Mouse (Mus musculus) liver, embryonic 16.5 days (tissue): ENCODE results near the gene Lag3. TPM values are rescaled to one million over a fixed set of nuclear protein-coding genes. Genes with fewer than 3 reads are reported as not detected.

ENCODE experiments used
- ATAC-seq: fragments of 200-750 bp; cut with Nextera tagmentation; 2 replicates; pipeline ENCODE4 v1.8.0; 2017; ENCODE audit warnings: low read depth, mild to moderate bottlenecking, moderate number of reproducible peaks, moderate library complexity
- H3K27ac ChIP-seq: fragments of 300-500 bp; sonication (generic); 2 replicates; pipeline ENCODE4 v1.5.1; 2014; ENCODE audit warnings: mild to moderate bottlenecking, low read length
- H3K27me3 ChIP-seq: fragments of 300-500 bp; sonication (generic); 2 replicates; pipeline ENCODE4 v1.6.1; 2014; ENCODE audit warnings: low read depth, low read length, mixed read lengths; ENCODE audit not compliant: control insufficient read depth, insufficient read depth
- H3K36me3 ChIP-seq: fragments of 300-500 bp; sonication (generic); 2 replicates; pipeline ENCODE4 v1.6.1; 2014; ENCODE audit warnings: mild to moderate bottlenecking; ENCODE audit not compliant: control insufficient read depth, insufficient read depth
- H3K4me1 ChIP-seq: fragments of 300-500 bp; sonication (generic); 2 replicates; pipeline ENCODE4 v1.6.1; 2014; ENCODE audit warnings: low read depth, low read length, mixed read lengths; ENCODE audit not compliant: control insufficient read depth
- H3K4me2 ChIP-seq: fragments of 300-500 bp; sonication (generic); 2 replicates; pipeline ENCODE4 v1.6.1; 2014; ENCODE audit warnings: low read depth, low read length, mixed read lengths
- H3K4me3 ChIP-seq: fragments of 300-500 bp; sonication (generic); 2 replicates; pipeline ENCODE4 v1.5.1; 2014; ENCODE audit warnings: low read depth, mild to moderate bottlenecking, low read length
- H3K9ac ChIP-seq: fragments of 300-500 bp; sonication (generic); 2 replicates; pipeline ENCODE4 v1.6.1; 2014; ENCODE audit warnings: low read depth, low read length
- H3K9me3 ChIP-seq: fragments of 300-500 bp; sonication (generic); replicated peaks from 2 replicates; pipeline ENCODE4 v1.6.1; 2016; ENCODE audit warnings: low read length; ENCODE audit not compliant: control insufficient read depth
- WGBS: fragments of 180-500 bp; shearing (Covaris S2); extraction: QIAGEN DNeasy Blood & Tissue Kit; methylation state at CpG from one replicate; pipeline ENCODE4 v1.1.7; 2014; ENCODE audit not compliant: insufficient replicate concordance; 5-methylcytosine and 5-hydroxymethylcytosine counted together
- polyA plus RNA-seq: library from polyadenylated mRNA; unstranded; fragments of >200 nt; fragmentation: Nextera tagmentation; extraction: Ambion mirVana; gene quantifications from 2 replicates; pipeline ENCODE4 v1.2.1, GENCODE M21; 2015

The Lag3 gene
- 0.12 and 0.15 TPM in 2 replicates for polyA plus RNA-seq

DNA sequence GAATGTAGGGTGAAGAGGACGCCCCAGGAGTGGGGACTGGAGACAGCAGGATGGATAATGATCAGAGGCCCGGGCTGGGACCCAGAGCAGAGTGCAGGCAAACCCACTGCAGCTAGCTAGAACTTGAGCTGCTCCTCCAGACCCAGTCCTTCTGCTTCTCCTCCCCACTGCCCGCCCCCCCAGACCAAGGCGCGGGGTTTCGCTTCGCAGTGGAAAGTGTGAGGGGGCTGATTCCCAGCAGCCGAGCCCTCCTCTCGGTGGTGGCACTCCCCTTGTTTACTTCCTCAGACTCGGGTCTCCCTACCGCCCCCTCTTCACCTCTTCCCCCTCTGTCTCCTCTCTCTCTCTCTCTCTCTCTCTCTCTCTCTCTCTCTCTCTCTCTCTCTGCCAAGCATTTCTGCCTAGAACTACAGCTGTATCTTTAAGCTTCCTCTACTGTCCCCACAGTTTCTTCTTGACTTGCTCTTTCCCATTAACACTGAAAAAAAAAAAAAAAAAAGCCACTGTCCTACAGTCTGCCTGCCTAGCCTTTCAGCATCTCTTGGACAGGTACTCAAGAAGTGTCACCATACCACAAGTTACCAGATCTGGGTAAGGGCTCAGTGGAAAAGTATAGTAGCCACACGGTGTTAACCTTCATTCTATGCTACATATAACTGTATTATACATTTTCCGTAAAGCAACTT lies at the start of gene Lag3:
Lag3 (minus strand) TSS at position 173 of the 686 bp plus-strand sequence.
- ATAC-seq = no peak
- WGBS = 17% methylated on average over 12 of the region's 13 CpGs
- H3K27ac ChIP-seq = no peak within 1 kb of the TSS
- no peak within 1 kb of the TSS for H3K4me2 ChIP-seq
- peaks cover 45% of the 10 kb centered on the region for H3K27me3 ChIP-seq
- no peaks in the 10 kb centered on the region for H3K9me3 ChIP-seq
- no peaks in the 10 kb centered on the region for H3K36me3 ChIP-seq
- no peak within 1 kb of the TSS for H3K4me3 ChIP-seq
- H3K9ac ChIP-seq = no peak within 1 kb of the TSS
- H3K4me1 ChIP-seq = peaks cover 7% of the 10 kb centered on the region

GRCm38 (mm10) chr6:124961021-124961420 lies 49.5 kb upstream of the Lag3 start:
- Histone ChIP-seq H3K9me3 (no peaks in the 10 kb centered on the region), H3K27ac (no peak overlapping the region), H3K36me3 (no peaks in the 10 kb centered on the region; the same call in 1 of the 2 replicates), H3K4me2 (no peak overlapping the region), H3K4me1 (peaks cover 12% of the 10 kb centered on the region), H3K9ac (no peak overlapping the region), H3K27me3 (no peaks in the 10 kb centered on the region), H3K4me3 (no peak overlapping the region)
- ATAC-seq = no peak
- WGBS = 89% methylated on average over 12 of the region's 12 CpGs

GRCm38 (mm10) chr6:124959960-124960359 lies 48.5 kb upstream of the Lag3 start:
- H3K36me3 ChIP-seq = no peaks in the 10 kb centered on the region; the same call in 1 of the 2 replicates
- no peak overlapping the region for H3K4me2 ChIP-seq
- no peak for ATAC-seq
- H3K9ac ChIP-seq = no peak overlapping the region
- H3K4me1 ChIP-seq = peaks cover 7% of the 10 kb centered on the region
- H3K27me3 ChIP-seq = no peaks in the 10 kb centered on the region
- no peak overlapping the region for H3K27ac ChIP-seq
- WGBS = 79% methylated on average over 13 of the region's 13 CpGs
- H3K9me3 ChIP-seq = no peaks in the 10 kb centered on the region
- no peak overlapping the region for H3K4me3 ChIP-seq

DNA sequence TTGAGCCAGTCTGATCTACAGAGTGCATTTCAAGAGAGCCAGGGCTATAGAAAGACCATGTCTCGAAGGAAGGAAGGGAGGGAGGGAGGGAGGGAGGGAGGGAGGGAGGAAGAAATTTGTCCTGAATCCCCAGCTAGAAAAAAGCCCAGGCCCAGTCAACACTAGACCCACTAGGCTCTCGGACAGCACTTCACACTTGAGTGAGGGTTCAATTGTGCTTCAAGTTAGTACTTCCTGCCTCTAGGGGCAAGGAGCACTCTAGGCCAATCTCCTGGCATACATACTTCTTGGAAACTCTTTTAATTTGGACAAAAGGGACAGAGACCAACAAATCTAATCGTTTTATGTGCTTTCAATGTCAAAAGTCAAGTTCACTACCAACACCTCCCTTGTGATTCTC lies 46.6 kb upstream of the Lag3 start:
- H3K9ac ChIP-seq = no peak overlapping the region
- no peak overlapping the region for H3K4me2 ChIP-seq
- 64% methylated on average over 3 of the region's 3 CpGs for WGBS
- H3K4me3 ChIP-seq = no peak overlapping the region
- no peaks in the 10 kb centered on the region for H3K27me3 ChIP-seq
- no peaks in the 10 kb centered on the region; the same call in 1 of the 2 replicates for H3K36me3 ChIP-seq
- H3K4me1 ChIP-seq = no peaks in the 10 kb centered on the region
- no peak overlapping the region for H3K27ac ChIP-seq
- no peaks in the 10 kb centered on the region for H3K9me3 ChIP-seq
- no peak for ATAC-seq

DNA sequence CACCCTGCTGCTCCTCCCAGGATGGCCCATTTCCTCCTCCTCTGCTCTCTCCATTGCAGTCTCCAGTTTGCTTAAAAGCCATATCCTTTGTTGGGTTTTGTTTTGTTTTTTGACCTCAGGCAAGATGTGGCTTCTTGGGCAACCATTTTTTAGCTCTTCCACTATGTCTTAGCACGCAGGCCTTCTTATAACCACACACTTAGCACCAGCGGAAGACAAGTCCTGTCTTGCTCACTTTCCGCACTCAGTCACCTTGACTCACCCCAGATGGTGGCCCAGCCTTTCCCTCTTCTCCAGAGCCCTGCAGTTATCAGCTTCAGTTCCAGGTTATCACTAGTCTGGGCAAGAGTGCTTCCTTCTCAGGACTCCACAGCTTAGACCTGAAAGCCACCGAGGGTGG lies 43.7 kb upstream of the Lag3 start:
- WGBS = 73% methylated on average over 4 of the region's 4 CpGs
- no peaks in the 10 kb centered on the region; the same call in 1 of the 2 replicates for H3K36me3 ChIP-seq
- no peak overlapping the region for H3K9ac ChIP-seq
- H3K27ac ChIP-seq = no peak overlapping the region
- no peaks in the 10 kb centered on the region for H3K9me3 ChIP-seq
- H3K4me2 ChIP-seq = no peak overlapping the region
- H3K4me1 ChIP-seq = no peaks in the 10 kb centered on the region
- no peak overlapping the region for H3K4me3 ChIP-seq
- no peaks in the 10 kb centered on the region for H3K27me3 ChIP-seq
- ATAC-seq = no peak

DNA sequence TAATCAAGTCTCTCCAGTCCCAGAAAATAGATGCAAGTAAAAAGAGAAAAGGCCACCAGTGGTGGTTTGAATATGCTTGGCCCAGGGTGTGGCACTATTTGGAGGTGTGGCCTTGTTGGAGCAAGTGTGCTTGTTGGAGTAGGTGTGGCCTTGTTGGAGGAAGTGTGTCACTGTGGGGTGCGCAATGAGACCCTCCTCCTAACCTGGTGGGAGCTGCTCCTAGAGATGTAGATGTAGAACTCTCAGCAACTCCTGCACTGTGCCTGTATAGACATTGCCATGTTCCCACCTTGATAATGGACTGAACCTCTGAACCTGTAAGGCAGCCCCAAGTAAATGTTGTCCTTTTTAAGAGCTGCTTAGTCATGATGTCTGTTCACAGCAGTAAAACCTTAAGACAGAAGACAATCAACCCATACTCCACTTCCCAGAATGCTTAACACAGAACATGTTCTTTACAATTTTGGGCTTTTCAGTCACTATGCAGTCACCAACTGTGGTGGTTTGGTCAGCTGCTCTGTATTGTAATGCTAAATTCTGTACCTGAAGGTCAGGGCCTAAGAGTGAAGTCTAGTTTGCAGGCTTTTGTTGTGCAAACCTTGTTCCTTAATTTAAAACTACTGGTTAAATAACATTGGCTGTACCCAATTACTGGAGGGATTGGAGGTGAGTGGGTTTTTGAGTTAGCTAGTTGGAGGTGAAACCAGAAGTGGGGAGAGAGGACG lies 42.6 kb upstream of the Lag3 start:
- no peak for ATAC-seq
- H3K27me3 ChIP-seq = no peaks in the 10 kb centered on the region
- no peak overlapping the region for H3K27ac ChIP-seq
- 75% methylated on average over 2 of the region's 2 CpGs for WGBS
- H3K36me3 ChIP-seq = no peaks in the 10 kb centered on the region; the same call in 1 of the 2 replicates
- H3K4me3 ChIP-seq = no peak overlapping the region
- H3K9ac ChIP-seq = no peak overlapping the region
- H3K4me1 ChIP-seq = no peaks in the 10 kb centered on the region
- no peak overlapping the region for H3K4me2 ChIP-seq
- H3K9me3 ChIP-seq = no peaks in the 10 kb centered on the region

DNA sequence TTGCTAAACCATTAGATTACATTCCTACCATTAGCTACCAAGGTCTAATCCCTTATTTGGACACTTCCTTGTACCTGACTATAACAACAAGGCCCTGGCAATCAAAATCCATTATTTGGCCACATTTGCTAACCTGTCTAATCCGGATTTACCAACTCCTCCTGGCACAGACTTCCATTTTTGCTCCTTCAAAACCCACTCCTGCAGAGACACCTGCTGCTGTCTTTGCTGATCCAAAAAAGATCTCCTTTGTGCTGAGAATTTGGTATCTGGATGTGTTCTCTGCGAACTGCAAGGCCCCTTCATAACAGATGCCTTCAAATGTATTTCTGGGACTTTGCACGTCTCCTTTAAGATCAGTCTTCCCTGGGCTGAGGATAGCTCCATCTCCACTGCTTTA lies 32.0 kb upstream of the Lag3 start:
- Histone ChIP-seq H3K27me3 (no peaks in the 10 kb centered on the region), H3K36me3 (no peaks in the 10 kb centered on the region), H3K4me2 (no peak overlapping the region), H3K9me3 (no peaks in the 10 kb centered on the region), H3K4me3 (no peak overlapping the region), H3K27ac (no peak overlapping the region), H3K4me1 (no peaks in the 10 kb centered on the region), H3K9ac (no peak overlapping the region)
- 70% methylated on average over 3 of the region's 3 CpGs for WGBS
- ATAC-seq = no peak

- Histone ChIP-seq H3K9ac (no peak overlapping the region), H3K4me3 (no peak overlapping the region), H3K36me3 (no peaks in the 10 kb centered on the region), H3K27ac (no peak overlapping the region), H3K27me3 (no peaks in the 10 kb centered on the region), H3K9me3 (no peaks in the 10 kb centered on the region), H3K4me2 (no peak overlapping the region), H3K4me1 (no peaks in the 10 kb centered on the region)
- ATAC-seq = no peak
- 74% methylated on average over 1 of the region's 1 CpGs for WGBS
These were observed 30.2 kb upstream of the Lag3 start for GRCm38 (mm10) chr6:124941679-124942078.

DNA sequence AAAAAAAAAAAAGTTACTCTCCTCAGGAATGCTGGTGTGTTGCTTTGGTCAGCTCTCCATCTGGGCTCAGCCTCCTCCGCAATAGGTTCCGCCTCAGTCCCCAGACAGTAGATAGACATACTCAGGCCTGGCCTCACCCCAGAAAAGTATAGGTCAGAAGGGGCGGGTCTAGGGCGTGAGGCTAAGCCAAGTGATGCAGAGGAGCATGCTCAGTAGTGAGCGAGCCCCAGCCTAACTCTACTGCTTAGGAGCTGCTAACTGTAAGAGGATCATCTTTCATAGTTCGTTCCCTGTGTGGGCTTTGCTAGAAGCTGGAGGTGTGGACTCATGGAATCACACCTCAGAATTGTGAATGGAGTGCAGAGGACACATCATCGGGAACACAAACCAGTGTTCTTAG lies 27.0 kb upstream of the Lag3 start:
- H3K9ac ChIP-seq = no peak overlapping the region
- WGBS = 66% methylated on average over 7 of the region's 7 CpGs
- H3K4me1 ChIP-seq = no peaks in the 10 kb centered on the region
- H3K4me2 ChIP-seq = no peak overlapping the region
- no peaks in the 10 kb centered on the region for H3K27me3 ChIP-seq
- H3K36me3 ChIP-seq = peaks cover 6% of the 10 kb centered on the region
- ATAC-seq = no peak
- no peak overlapping the region for H3K27ac ChIP-seq
- H3K4me3 ChIP-seq = no peak overlapping the region
- no peaks in the 10 kb centered on the region for H3K9me3 ChIP-seq
